Mouse (Mus musculus) heart, postnatal 0 days (tissue): ENCODE measurements at regions not wholly inside any gene's neighbourhood (a gene's known extent, or its start where the extent isn't known, plus 50 kb on each side); places are given as distances from the start of the nearest gene placed in this dataset.

Experiments
- ATAC-seq: fragments of 200-750 bp; cut with Nextera tagmentation; 2 replicates; pipeline ENCODE4 v1.8.0; 2017; ENCODE audit warnings: low read depth, moderate number of reproducible peaks, moderate library complexity; ENCODE audit not compliant: insufficient read depth
- DNase-seq: peaks from one replicate; pipeline ENCODE4 v3.0.0-alpha.2; 2016; ENCODE audit warnings: low spot score
- H3K27ac ChIP-seq: fragments of 300-500 bp; sonication (generic); 2 replicates; pipeline ENCODE4 v1.5.1; 2014; ENCODE audit warnings: low read depth, mild to moderate bottlenecking
- H3K27me3 ChIP-seq: fragments of 300-500 bp; sonication (generic); 2 replicates; pipeline ENCODE4 v1.6.1; 2014; ENCODE audit warnings: low read length, mixed read lengths; ENCODE audit not compliant: control insufficient read depth, insufficient read depth
- H3K36me3 ChIP-seq: fragments of 300-500 bp; sonication (generic); replicated peaks from 2 replicates; pipeline ENCODE4 v1.6.1; 2014; ENCODE audit warnings: low read length, mixed read lengths; ENCODE audit not compliant: control insufficient read depth, insufficient read depth
- H3K4me1 ChIP-seq: fragments of 300-500 bp; sonication (generic); 2 replicates; pipeline ENCODE4 v1.6.1; 2014; ENCODE audit warnings: antibody characterized with exemption; ENCODE audit not compliant: control insufficient read depth, insufficient read depth
- H3K4me2 ChIP-seq: fragments of 300-500 bp; sonication (generic); 2 replicates; pipeline ENCODE4 v1.6.1; 2014; ENCODE audit warnings: low read depth, mild to moderate bottlenecking, low read length, moderate library complexity
- H3K4me3 ChIP-seq: fragments of 300-500 bp; sonication (generic); 2 replicates; pipeline ENCODE4 v1.5.1; 2014; ENCODE audit warnings: low read depth, low read length
- H3K9ac ChIP-seq: fragments of 300-500 bp; sonication (generic); replicated peaks from 2 replicates; pipeline ENCODE4 v1.6.1; 2014; ENCODE audit warnings: low read depth, low read length, mixed read lengths
- H3K9me3 ChIP-seq: fragments of 300-500 bp; sonication (generic); replicated peaks from 2 replicates; pipeline ENCODE4 v1.6.1; 2016; ENCODE audit warnings: low read length; ENCODE audit not compliant: control insufficient read depth
- CTCF ChIP-seq: IDR thresholded peaks from 2 replicates; pipeline ENCODE4 v1.5.1; 2016; ENCODE audit warnings: antibody characterized with exemption, control low read depth, low read depth
- EP300 ChIP-seq: IDR thresholded peaks from 2 replicates; pipeline ENCODE4 v1.6.1; 2016; ENCODE audit warnings: antibody characterized with exemption, low read depth
- WGBS: fragments of 180-500 bp; shearing (Covaris S2); extraction: QIAGEN DNeasy Blood & Tissue Kit; methylation state at CpG from one replicate; pipeline ENCODE4 v1.1.7; 2014; 5-methylcytosine and 5-hydroxymethylcytosine counted together

- DNase-seq (no peak), ATAC-seq (no peak)
- H3K4me3 ChIP-seq = no peak overlapping the region
- H3K27ac ChIP-seq = no peak overlapping the region
- no peaks in the 10 kb centered on the region for H3K36me3 ChIP-seq
- H3K9ac ChIP-seq = no peak overlapping the region
- 82% methylated on average over 2 of the region's 2 CpGs for WGBS
- H3K9me3 ChIP-seq = no peaks in the 10 kb centered on the region
- no peaks in the 10 kb centered on the region for H3K4me1 ChIP-seq
- TF ChIP-seq CTCF = no peak
- no peak for TF ChIP-seq EP300
- no peaks in the 10 kb centered on the region for H3K27me3 ChIP-seq
- H3K4me2 ChIP-seq = no peak overlapping the region
Measured at GRCm38 (mm10) chr1:35782668-35783067, 285.5 kb upstream of the Hs6st1 start.

GRCm38 (mm10) chr1:35783427-35783826 is 284.8 kb upstream of the Hs6st1 start:
- Histone ChIP-seq H3K4me3 (no peak overlapping the region), H3K27ac (no peak overlapping the region), H3K4me1 (no peaks in the 10 kb centered on the region), H3K9ac (no peak overlapping the region), H3K4me2 (no peak overlapping the region), H3K36me3 (no peaks in the 10 kb centered on the region), H3K9me3 (peaks cover 3% of the 10 kb centered on the region; the same call in 1 of the 2 replicates), H3K27me3 (no peaks in the 10 kb centered on the region)
- no peak for TF ChIP-seq EP300
- no peak for TF ChIP-seq CTCF
- DNase-seq = no peak
- ATAC-seq = no peak
- WGBS = 74% methylated on average over 6 of the region's 6 CpGs

- H3K9ac ChIP-seq = no peak overlapping the region
- no peaks in the 10 kb centered on the region for H3K4me1 ChIP-seq
- no peak for ATAC-seq
- no peaks in the 10 kb centered on the region for H3K27me3 ChIP-seq
- 87% methylated on average over 4 of the region's 4 CpGs for WGBS
- H3K9me3 ChIP-seq = peaks cover 3% of the 10 kb centered on the region; the same call in 1 of the 2 replicates
- H3K4me3 ChIP-seq = no peak overlapping the region
- H3K4me2 ChIP-seq = no peak overlapping the region
- no peaks in the 10 kb centered on the region for H3K36me3 ChIP-seq
- DNase-seq = no peak
- no peak overlapping the region for H3K27ac ChIP-seq
- TF ChIP-seq EP300 = no peak
- no peak for TF ChIP-seq CTCF
Measured at GRCm38 (mm10) chr1:35786241-35786640, 282.0 kb upstream of the Hs6st1 start.

- H3K27ac ChIP-seq = no peak overlapping the region
- no peaks in the 10 kb centered on the region for H3K27me3 ChIP-seq
- peaks cover 3% of the 10 kb centered on the region; the same call in 1 of the 2 replicates for H3K9me3 ChIP-seq
- H3K4me3 ChIP-seq = no peak overlapping the region
- ATAC-seq (no peak), DNase-seq (no peak)
- no peak for TF ChIP-seq EP300
- no peak for TF ChIP-seq CTCF
- H3K4me1 ChIP-seq = no peaks in the 10 kb centered on the region
- H3K9ac ChIP-seq = no peak overlapping the region
- 76% methylated on average over 8 of the region's 8 CpGs for WGBS
- H3K36me3 ChIP-seq = no peaks in the 10 kb centered on the region
- no peak overlapping the region for H3K4me2 ChIP-seq
Measured at GRCm38 (mm10) chr1:35786668-35787213, 281.5 kb upstream of the Hs6st1 start.

GRCm38 (mm10) chr1:35797064-35797463 is 271.1 kb upstream of the Hs6st1 start:
- Histone ChIP-seq H3K36me3 (no peaks in the 10 kb centered on the region), H3K9ac (no peak overlapping the region), H3K4me1 (no peaks in the 10 kb centered on the region), H3K27me3 (no peaks in the 10 kb centered on the region), H3K27ac (no peak overlapping the region), H3K4me2 (no peak overlapping the region), H3K9me3 (no peaks in the 10 kb centered on the region), H3K4me3 (no peak overlapping the region)
- WGBS = 61% methylated on average over 2 of the region's 2 CpGs
- ATAC-seq = no peak
- TF ChIP-seq CTCF (no peak), EP300 (no peak)
- DNase-seq = no peak

- 81% methylated on average over 2 of the region's 2 CpGs for WGBS
- TF ChIP-seq EP300 (no peak), CTCF (no peak)
Measured at GRCm38 (mm10) chr1:35797526-35797925, 270.7 kb upstream of the Hs6st1 start.

More at GRCm38 (mm10) chr1:35797526-35797925, 270.7 kb upstream of the Hs6st1 start:
- no peak overlapping the region for H3K4me2 ChIP-seq
- no peaks in the 10 kb centered on the region for H3K27me3 ChIP-seq
- no peak overlapping the region for H3K27ac ChIP-seq
- H3K36me3 ChIP-seq = no peaks in the 10 kb centered on the region
- H3K9ac ChIP-seq = no peak overlapping the region
- DNase-seq (no peak), ATAC-seq (no peak)
- H3K9me3 ChIP-seq = no peaks in the 10 kb centered on the region
- no peak overlapping the region for H3K4me3 ChIP-seq
- no peaks in the 10 kb centered on the region for H3K4me1 ChIP-seq
